Mouse (Mus musculus): ENCODE results near the gene Lrrc28. TPM values are rescaled to one million over a fixed set of nuclear protein-coding genes. Genes with fewer than 3 reads are reported as not detected.
A peak's percentile ranks its signal among the peaks of the same experiment; 100 is the strongest.
"Not testable (repeated sequence)": the region's sequence is repeated elsewhere in the genome, so short reads cannot be mapped to it uniquely, and the experiment has no call there.

The Lrrc28 gene
- polyA plus RNA-seq, 1 experiment from 2014 or later, result 39.7 TPM

DNA sequence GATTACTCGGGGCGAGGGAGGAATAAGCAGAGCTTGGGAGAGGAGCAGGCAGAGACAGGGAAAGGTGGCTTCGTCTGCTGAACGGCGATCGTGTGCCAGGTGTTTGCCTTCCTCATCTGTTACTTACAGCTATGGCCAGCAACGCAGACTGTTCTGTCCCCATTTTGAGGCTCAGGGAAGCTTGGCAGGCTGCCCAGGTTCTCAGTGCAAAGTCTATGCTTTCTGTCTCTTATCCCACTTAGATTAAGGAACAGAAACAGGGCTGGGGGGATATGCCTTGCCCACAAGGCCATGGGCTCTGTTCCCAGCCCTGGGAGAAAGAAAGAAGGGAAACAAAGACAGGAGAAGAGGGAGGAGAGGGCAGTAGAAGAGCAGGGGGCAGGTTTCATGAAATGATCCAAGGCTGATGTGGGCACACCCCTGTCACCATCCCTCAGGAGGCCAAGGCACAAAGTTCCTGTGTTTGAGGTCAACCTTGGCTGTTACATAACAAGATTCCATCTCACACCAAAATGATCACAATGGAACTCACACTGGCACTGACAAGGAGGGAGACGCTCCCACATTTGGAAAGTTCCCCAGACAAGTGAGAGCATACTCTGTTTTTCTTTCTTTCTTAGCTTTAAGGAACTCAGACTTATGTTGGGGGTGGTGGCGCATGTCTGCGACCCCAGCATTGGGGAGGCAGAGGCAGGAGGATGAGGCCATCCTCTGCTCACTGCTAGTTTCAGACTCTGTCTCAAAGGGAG is 116.8 kb downstream of the Lrrc28 start:
- Histone ChIP-seq H3K27me3 (ENCODE audit: control insufficient read depth, insufficient read depth, low read length) (no peaks in the 10 kb centered on the region), H3K9ac (replicated peaks; ENCODE audit: low read length) (no peak overlapping the region), H3K9me3 (ENCODE audit: control insufficient read depth, low read length) (no peaks in the 10 kb centered on the region), H3K36me3 (ENCODE audit: control insufficient read depth, insufficient read depth, low read length) (no peaks in the 10 kb centered on the region), H3K4me1 (ENCODE audit: control insufficient read depth, insufficient read depth, low read length) (peaks cover 3% of the 10 kb centered on the region; the same call in 1 of the 2 replicates), H3K27ac (replicated peaks; ENCODE audit: low read depth, low read length) (no peak overlapping the region; the same call in 1 of the 2 replicates), H3K4me3 (replicated peaks; ENCODE audit: low read depth, low read length) (no peak overlapping the region), H3K4me2 (ENCODE audit: low read length) (no peak overlapping the region)
- ATAC-seq (ENCODE audit: low FRiP score, low TSS enrichment) (no peak), DNase-seq (peak; percentile 70)
- 70% methylated on average over 10 of the region's 10 CpGs for WGBS

DNA sequence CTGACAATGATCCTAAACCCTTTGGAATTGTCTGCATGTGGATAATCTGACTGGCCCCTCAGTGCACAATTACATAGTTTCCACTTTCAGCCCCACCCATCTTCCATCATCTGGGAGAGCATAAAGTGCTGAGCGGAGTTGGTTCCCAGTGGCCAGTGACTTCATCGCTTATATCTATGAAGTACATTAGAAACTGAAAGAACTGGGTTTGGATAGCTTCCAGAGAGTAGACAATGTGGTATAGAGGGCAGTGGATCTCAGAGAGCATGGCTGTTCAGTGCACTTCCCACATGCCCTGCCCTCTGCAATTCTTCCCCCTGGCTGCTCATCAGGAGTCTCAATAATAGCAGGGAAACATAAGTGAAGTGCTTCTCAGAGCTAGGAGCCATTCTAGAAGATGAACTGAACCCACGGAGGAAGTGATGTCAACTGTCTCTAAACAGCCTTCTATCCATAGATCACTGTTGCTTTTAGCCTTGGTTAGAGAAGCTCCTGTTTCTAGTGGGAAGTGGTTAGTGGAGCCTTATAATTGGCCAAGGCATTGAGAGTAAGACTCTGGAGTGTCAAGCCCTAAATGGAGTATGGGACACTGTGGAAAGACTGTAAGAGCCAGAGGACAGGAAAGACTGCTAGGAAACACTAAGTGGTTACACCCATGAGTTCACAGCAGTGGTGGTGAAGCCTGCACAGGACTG is 119.0 kb downstream of the Lrrc28 start:
- DNase-seq (no peak), ATAC-seq (ENCODE audit: low FRiP score, low TSS enrichment) (no peak)
- 93% methylated on average over 3 of the region's 3 CpGs for WGBS
- no peaks in the 10 kb centered on the region for H3K36me3 ChIP-seq (ENCODE audit: control insufficient read depth, insufficient read depth, low read length)
- no peak overlapping the region for H3K9ac ChIP-seq (replicated peaks; ENCODE audit: low read length)
- no peaks in the 10 kb centered on the region for H3K27me3 ChIP-seq (ENCODE audit: control insufficient read depth, insufficient read depth, low read length)
- H3K4me3 ChIP-seq (replicated peaks; ENCODE audit: low read depth, low read length), result no peak overlapping the region
- H3K9me3 ChIP-seq (ENCODE audit: control insufficient read depth, low read length), result no peaks in the 10 kb centered on the region
- H3K4me1 ChIP-seq (ENCODE audit: control insufficient read depth, insufficient read depth, low read length), result peaks cover 3% of the 10 kb centered on the region; the same call in 1 of the 2 replicates
- no peak overlapping the region for H3K4me2 ChIP-seq (ENCODE audit: low read length)
- no peak overlapping the region for H3K27ac ChIP-seq (replicated peaks; ENCODE audit: low read depth, low read length)

DNA sequence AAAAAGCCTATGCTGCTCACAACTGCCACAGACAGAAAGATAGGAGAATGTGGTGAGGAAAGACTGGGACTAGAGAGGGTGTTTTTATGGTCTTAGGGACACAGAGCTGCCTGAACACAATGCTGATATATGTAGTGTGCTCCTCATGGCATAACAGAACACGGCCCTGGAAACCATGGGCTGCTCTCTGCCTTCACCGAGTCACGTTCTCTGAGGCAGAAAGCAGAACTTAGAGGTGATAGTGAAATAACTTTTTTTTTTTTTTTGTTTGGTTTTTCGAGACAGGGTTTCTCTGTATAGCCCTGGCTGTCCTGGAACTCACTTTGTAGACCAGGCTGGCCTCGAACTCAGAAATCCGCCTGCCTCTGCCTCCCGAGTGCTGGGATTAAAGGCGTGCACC is 121.0 kb downstream of the Lrrc28 start:
- DNase-seq; ATAC-seq (ENCODE audit: low FRiP score, low TSS enrichment); H3K27me3 ChIP-seq (ENCODE audit: control insufficient read depth, insufficient read depth, low read length); H3K4me3 ChIP-seq (replicated peaks; ENCODE audit: low read depth, low read length); H3K27ac ChIP-seq (replicated peaks; ENCODE audit: low read depth, low read length); H3K36me3 ChIP-seq (ENCODE audit: control insufficient read depth, insufficient read depth, low read length); H3K4me2 ChIP-seq (ENCODE audit: low read length); H3K4me1 ChIP-seq (ENCODE audit: control insufficient read depth, insufficient read depth, low read length); H3K9me3 ChIP-seq (ENCODE audit: control insufficient read depth, low read length); H3K9ac ChIP-seq (replicated peaks; ENCODE audit: low read length): not testable (repeated sequence)
- 91% methylated on average over 8 of the region's 8 CpGs for WGBS

DNA sequence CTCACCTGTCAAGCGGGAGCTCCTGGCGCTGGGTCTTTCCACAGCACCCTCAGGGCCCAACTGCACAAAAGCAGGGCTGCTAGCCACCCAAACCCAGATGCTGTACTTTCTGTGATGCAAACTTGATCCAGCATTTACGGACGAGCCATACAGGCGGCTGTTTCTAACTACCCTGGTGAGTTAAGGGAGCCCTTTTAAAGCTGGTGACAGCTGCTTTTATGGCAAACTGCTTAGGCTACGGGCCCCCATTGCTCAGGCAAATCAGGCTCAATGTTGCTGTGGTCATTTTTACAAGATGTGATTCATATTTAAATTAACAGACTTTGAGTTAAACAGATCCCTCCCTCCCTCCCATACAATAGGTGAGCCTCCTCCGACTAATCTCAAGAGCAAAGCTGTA is 121.7 kb downstream of the Lrrc28 start:
- no peak for DNase-seq
- no peak overlapping the region for H3K4me2 ChIP-seq (ENCODE audit: low read length)
- H3K9me3 ChIP-seq (ENCODE audit: control insufficient read depth, low read length), result no peaks in the 10 kb centered on the region
- 25% methylated on average over 7 of the region's 7 CpGs for WGBS
- no peak overlapping the region for H3K27ac ChIP-seq (replicated peaks; ENCODE audit: low read depth, low read length)
- no peak overlapping the region for H3K4me3 ChIP-seq (replicated peaks; ENCODE audit: low read depth, low read length)
- no peaks in the 10 kb centered on the region for H3K27me3 ChIP-seq (ENCODE audit: control insufficient read depth, insufficient read depth, low read length)
- H3K9ac ChIP-seq (replicated peaks; ENCODE audit: low read length), result no peak overlapping the region
- no peak for ATAC-seq (ENCODE audit: low FRiP score, low TSS enrichment)
- no peaks in the 10 kb centered on the region; the same call in 1 of the 2 replicates for H3K36me3 ChIP-seq (ENCODE audit: control insufficient read depth, insufficient read depth, low read length)
- peaks cover 3% of the 10 kb centered on the region; the same call in 1 of the 2 replicates for H3K4me1 ChIP-seq (ENCODE audit: control insufficient read depth, insufficient read depth, low read length)

DNA sequence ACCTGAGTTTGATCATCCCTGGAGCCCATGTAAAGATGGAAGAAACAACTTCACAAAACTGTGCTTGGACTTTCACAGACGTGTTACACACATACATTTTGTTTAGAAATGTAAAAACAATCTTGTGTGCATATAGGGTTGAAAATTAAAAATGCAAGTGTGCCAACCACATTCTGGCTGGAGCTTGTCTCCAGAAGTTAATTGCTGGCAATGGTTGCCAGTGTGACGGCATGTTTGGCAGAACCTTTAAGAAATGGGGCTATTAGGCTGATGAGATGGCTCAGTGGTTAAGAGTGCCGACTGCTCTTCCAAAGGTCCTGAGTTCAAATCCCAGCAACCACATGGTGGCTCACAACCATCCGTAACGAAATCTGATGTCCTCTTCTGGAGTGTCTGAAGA is 123.3 kb downstream of the Lrrc28 start:
- ATAC-seq (ENCODE audit: low FRiP score, low TSS enrichment), result not testable (repeated sequence)
- WGBS, result 84% methylated on average over 3 of the region's 5 CpGs

DNA sequence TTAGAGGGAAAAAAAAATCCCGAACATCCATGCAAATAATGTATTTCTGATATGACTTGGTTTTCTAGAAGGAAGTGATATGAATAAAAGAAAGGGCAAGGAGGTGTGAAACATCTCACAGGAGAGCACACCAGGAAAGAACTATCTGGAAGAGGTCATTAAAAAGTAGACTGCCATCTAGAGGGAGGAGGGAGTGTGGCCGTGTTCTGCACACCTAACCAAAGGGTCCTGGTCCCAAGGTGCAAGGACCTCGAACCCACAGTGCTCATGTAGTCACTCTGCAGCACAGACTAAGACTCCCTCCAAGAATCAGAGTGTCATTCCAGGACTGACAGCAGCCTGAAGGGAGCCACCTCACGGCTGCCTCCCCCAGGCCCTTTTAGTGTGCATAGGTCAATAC is 124.1 kb downstream of the Lrrc28 start:
- Histone ChIP-seq H3K27ac (replicated peaks; ENCODE audit: low read depth, low read length) (no peak overlapping the region), H3K27me3 (ENCODE audit: control insufficient read depth, insufficient read depth, low read length) (no peaks in the 10 kb centered on the region), H3K9ac (replicated peaks; ENCODE audit: low read length) (no peak overlapping the region), H3K4me1 (ENCODE audit: control insufficient read depth, insufficient read depth, low read length) (peaks cover 3% of the 10 kb centered on the region; the same call in 1 of the 2 replicates), H3K9me3 (ENCODE audit: control insufficient read depth, low read length) (no peaks in the 10 kb centered on the region), H3K4me3 (replicated peaks; ENCODE audit: low read depth, low read length) (no peak overlapping the region), H3K4me2 (ENCODE audit: low read length) (no peak overlapping the region), H3K36me3 (ENCODE audit: control insufficient read depth, insufficient read depth, low read length) (no peaks in the 10 kb centered on the region; the same call in 1 of the 2 replicates)
- 85% methylated on average over 4 of the region's 4 CpGs for WGBS
- DNase-seq (no peak), ATAC-seq (ENCODE audit: low FRiP score, low TSS enrichment) (no peak)

More for the DNA sequence above, 123.3 kb downstream of the Lrrc28 start:
- H3K4me1 ChIP-seq (ENCODE audit: control insufficient read depth, insufficient read depth, low read length); H3K9ac ChIP-seq (replicated peaks; ENCODE audit: low read length); H3K27me3 ChIP-seq (ENCODE audit: control insufficient read depth, insufficient read depth, low read length); H3K4me3 ChIP-seq (replicated peaks; ENCODE audit: low read depth, low read length); DNase-seq; H3K4me2 ChIP-seq (ENCODE audit: low read length); H3K9me3 ChIP-seq (ENCODE audit: control insufficient read depth, low read length); H3K27ac ChIP-seq (replicated peaks; ENCODE audit: low read depth, low read length); H3K36me3 ChIP-seq (ENCODE audit: control insufficient read depth, insufficient read depth, low read length): not testable (repeated sequence)

DNA sequence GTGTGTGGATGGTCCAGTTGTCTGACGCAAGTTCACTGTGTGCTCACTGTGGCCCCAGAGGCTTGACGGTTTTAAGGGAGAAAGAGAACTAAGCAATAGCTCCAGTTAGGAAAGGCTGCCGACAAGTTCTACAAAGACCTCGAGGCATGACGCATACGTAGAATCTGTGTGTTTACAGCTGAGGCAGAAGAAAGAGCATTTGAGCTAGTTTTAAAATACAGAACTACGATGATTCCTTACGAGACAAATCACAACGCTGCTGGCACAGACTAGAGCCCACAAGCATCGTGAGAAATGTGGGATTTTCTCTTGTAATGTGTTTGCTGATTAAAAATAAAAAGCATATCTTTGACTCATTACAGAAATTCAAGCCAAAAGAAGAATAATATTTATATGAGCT is 125.1 kb downstream of the Lrrc28 start:
- Histone ChIP-seq H3K4me3 (replicated peaks; ENCODE audit: low read depth, low read length) (no peak overlapping the region), H3K27me3 (ENCODE audit: control insufficient read depth, insufficient read depth, low read length) (no peaks in the 10 kb centered on the region), H3K36me3 (ENCODE audit: control insufficient read depth, insufficient read depth, low read length) (no peaks in the 10 kb centered on the region; the same call in 1 of the 2 replicates), H3K9me3 (ENCODE audit: control insufficient read depth, low read length) (no peaks in the 10 kb centered on the region), H3K4me2 (ENCODE audit: low read length) (no peak overlapping the region), H3K4me1 (ENCODE audit: control insufficient read depth, insufficient read depth, low read length) (peaks cover 3% of the 10 kb centered on the region; the same call in 1 of the 2 replicates), H3K9ac (replicated peaks; ENCODE audit: low read length) (no peak overlapping the region), H3K27ac (replicated peaks; ENCODE audit: low read depth, low read length) (no peak overlapping the region)
- WGBS, result 93% methylated on average over 10 of the region's 10 CpGs
- no peak for ATAC-seq (ENCODE audit: low FRiP score, low TSS enrichment)
- DNase-seq, result no peak

DNA sequence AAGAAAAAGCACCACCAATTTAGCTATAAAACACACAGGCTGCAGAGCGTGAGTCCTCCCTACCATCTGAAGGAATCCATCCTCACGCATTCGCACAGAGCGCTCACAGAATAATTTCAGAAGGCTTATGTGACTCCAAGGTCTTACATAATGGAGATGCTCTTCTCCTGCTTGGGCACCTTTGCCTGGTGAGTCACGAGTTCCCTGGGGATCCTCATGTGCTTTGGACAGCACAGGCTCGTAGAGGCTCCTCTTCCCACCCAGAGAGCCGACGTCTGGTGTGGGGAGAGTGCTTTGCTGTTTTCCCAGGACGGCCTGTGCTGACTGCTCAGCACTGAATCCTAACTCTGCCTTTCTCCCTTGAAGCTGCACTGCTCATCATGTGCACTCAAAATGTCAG is 129.4 kb downstream of the Lrrc28 start:
- no peak overlapping the region for H3K27ac ChIP-seq (replicated peaks; ENCODE audit: low read depth, low read length)
- H3K4me2 ChIP-seq (ENCODE audit: low read length), result no peak overlapping the region
- H3K36me3 ChIP-seq (ENCODE audit: control insufficient read depth, insufficient read depth, low read length), result no peaks in the 10 kb centered on the region; the same call in 1 of the 2 replicates
- H3K9me3 ChIP-seq (ENCODE audit: control insufficient read depth, low read length), result no peaks in the 10 kb centered on the region
- no peaks in the 10 kb centered on the region for H3K4me1 ChIP-seq (ENCODE audit: control insufficient read depth, insufficient read depth, low read length)
- no peak overlapping the region for H3K9ac ChIP-seq (replicated peaks; ENCODE audit: low read length)
- no peaks in the 10 kb centered on the region for H3K27me3 ChIP-seq (ENCODE audit: control insufficient read depth, insufficient read depth, low read length)
- ATAC-seq (ENCODE audit: low FRiP score, low TSS enrichment) (no peak), DNase-seq (no peak)
- no peak overlapping the region for H3K4me3 ChIP-seq (replicated peaks; ENCODE audit: low read depth, low read length)
- WGBS, result 85% methylated on average over 9 of the region's 9 CpGs

All from midbrain, embryonic 14.5 days (tissue).